Mouse (Mus musculus): ENCODE measurements around the gene 4930432M17Rik. TPM values are rescaled to one million over a fixed set of nuclear protein-coding genes. Genes with fewer than 3 reads are reported as not detected.

4930432M17Rik gene
- total RNA-seq, 2 experiments from 2014 or later = not detected

DNA sequence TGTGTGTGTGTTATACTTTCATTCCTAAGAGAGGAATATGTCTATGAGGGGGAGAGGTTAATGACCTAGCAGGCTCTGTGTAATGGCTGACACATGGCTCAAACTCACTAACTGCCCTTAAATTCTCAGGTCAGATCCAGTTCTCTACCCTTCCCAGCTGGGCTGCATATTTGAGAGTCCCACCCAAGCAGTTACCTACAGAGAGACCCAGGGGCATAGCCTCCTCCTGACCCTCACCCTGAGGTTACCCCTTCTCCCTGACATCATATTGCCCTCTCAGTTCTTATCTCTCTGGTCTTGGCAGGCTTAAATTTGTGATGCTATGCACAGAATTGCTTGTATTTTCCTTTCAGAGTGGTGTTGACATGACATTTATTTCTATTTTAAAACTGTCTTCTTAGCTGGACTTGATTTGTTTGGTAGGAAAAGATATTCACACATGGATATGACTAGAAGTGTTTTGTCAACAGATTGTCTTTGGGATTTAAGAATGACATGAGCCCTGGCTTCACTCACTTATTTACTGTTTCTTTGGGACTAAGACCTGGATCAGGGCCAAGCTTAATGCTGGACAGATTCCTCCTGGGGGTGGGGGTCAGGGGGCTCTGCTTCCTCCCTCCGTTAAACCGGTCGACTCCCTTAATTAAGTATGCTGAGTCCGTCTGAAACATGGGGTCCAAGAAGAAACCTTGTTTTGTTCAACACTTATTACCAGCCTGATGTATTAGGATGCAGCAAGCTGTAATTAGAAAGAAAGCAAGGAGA, 7.7 kb upstream of the 4930432M17Rik start:
- ATAC-seq (replicated peaks; ENCODE audit: low FRiP score, poor library complexity, severe bottlenecking) = no peak

DNA sequence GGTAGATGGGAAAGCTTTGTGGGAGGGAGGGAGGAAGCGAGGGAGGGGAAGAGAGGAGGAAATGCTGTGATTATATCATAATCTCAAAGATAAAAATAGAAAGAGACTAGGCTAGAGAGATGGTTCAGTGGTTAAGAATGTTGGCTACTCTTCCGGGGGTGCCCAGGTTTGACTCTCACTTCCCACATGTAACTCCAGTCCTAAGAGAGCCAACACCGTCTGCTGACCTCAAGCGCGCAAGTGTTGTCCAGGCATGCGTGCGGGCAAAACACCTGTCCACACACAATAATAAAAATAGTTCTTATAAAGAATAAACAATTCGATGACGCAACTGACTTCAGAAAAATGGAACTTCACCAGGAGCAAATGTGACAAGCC, 7.1 kb upstream of the 4930432M17Rik start:
- no peak for ATAC-seq (replicated peaks; ENCODE audit: low FRiP score, poor library complexity, severe bottlenecking)

DNA sequence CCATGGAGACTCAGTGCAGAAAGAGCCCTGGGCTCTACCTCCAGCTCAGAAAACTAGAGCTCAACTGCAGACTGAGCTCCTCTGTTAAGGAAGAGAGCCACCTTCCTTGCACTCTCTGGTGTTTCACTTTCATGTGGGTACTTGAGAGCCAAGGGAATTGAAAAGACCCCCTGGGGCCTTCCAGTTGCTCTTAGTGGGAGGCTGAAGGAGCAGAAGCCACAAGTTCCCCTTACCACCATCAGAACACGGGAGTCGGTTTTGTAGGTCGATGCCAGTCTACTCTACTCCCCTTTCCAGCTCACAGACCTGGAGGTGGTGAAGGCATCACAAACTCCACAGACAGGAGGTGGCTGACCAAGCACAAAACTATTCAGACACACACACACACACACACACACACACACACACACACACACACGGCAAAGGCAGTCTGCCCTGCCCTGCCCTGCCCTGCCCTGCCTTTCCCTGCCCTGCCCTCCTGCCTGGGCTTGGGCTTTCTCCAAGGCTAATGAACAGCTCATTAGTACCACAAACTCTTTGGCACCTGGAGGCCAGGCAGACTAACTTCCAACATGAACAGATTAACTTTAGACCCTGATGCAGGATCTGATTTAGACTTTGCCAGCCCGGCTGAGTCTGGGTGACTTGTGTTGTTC, 1.7 kb downstream of the 4930432M17Rik start:
- no peak for ATAC-seq (replicated peaks; ENCODE audit: low FRiP score, poor library complexity, severe bottlenecking)

DNA sequence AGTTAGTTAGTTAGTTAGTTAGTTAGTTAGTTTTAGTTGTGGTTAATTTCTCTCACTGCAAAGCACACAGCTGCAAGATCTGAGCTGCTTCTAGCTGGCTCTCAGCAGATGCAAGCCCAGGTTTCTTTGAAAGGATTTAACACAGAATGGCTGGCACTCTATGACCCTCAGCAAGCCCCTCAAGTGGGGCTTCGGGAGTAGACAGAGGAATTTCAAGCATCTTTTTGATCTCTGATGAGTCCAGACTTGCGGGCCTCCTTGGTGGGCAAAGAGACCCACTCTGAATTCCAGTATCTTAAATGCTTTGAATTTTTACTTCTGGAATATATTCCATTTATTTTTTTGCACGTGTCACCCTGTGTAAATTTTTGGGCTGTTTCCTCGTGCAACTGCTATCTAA, 8.4 kb downstream of the 4930432M17Rik start:
- no peak for ATAC-seq (replicated peaks; ENCODE audit: low FRiP score, poor library complexity, severe bottlenecking)

- ATAC-seq (replicated peaks; ENCODE audit: low FRiP score, poor library complexity, severe bottlenecking) = no peak
Observed at GRCm38 (mm10) chr3:121679443-121679842, 8.9 kb downstream of the 4930432M17Rik start.

DNA sequence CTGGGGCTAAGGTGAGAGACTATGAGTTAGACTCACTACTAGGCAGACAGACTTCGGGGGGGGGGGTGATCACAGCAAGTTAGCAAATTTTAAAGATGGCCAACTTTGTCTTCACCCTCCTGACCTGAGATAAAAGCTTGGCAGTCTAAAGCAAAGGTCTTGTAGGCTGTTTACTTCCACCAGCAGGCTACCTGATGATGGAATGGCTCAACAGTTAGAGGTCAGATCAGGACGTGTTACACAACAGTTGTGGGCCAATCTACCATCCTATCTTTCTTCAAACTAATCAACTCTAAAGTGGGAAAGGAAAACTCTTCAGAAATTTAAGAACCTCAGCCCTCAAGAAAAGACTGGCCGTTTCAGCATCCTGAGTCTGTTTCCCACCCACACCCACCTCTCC, 9.6 kb downstream of the 4930432M17Rik start:
- no peak for ATAC-seq (replicated peaks; ENCODE audit: low FRiP score, poor library complexity, severe bottlenecking)

DNA sequence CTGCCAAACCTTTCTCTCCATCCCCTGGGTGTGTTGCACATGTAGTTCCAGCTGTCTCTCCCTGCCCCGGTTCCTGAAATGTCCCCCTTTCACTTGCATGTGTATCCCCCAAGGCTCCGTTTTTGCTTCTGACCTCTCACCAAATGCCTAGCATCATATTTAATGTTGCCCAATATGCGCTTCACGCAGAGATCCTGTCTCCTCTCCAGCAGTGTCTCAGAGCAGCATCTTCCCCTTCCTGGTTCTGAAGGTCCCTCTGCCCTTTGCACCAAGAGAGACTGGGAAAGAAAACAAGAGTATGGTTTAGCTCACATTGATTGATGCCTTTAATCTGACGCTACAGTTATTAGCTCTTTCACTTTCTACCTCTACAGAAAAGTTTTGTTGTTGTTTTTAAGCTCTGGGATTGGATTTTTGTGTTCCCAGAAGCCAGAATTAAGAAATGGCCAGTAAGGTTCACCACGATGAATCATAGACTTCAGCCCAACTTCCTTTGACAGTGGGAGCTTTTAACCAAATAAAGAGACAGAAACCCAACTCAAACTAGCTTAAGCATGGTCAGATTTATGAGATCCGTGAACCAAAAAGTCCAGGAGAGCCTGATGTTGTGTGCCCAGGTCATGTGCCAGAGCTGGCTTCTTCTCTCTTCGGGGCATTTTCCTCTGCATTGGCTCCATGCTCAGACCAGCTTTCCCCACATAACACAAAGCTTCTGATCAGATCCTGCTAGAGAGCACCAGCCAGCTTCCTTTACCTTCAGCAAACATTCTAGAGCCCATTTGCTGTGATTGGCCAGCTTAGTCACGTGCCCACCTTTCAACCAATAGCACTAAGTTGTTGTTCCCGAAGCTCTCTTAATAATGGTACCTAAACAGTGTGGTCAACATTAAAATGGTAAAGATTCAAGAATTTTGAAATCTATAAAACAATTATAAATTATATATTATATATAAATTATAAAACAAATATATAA, 12.2 kb downstream of the 4930432M17Rik start:
- no peak for ATAC-seq (replicated peaks; ENCODE audit: low FRiP score, poor library complexity, severe bottlenecking)

GRCm38 (mm10) chr3:121684552-121684951, 14.0 kb downstream of the 4930432M17Rik start:
- ATAC-seq (replicated peaks; ENCODE audit: low FRiP score, poor library complexity, severe bottlenecking) = no peak

DNA sequence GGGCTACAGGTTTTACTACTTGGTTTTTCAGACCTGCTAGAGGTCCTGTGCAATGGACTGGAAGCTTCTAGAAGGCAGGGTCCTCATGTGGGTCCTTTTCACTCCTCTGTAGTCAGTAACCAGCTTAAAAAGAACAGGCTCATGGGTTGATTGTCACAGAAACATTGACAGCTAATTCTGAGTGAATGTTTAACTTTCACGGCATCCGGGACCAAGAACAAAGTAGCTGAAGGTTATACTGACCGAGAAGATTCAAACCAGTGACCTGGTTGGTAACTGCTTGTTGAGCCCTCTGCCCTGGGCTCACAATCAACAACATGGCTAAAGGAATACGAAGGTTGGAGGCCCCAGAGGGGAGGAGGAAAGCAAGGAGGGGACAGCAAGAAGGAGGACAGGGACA, 14.4 kb downstream of the 4930432M17Rik start:
- ATAC-seq (replicated peaks; ENCODE audit: low FRiP score, poor library complexity, severe bottlenecking) = no peak

DNA sequence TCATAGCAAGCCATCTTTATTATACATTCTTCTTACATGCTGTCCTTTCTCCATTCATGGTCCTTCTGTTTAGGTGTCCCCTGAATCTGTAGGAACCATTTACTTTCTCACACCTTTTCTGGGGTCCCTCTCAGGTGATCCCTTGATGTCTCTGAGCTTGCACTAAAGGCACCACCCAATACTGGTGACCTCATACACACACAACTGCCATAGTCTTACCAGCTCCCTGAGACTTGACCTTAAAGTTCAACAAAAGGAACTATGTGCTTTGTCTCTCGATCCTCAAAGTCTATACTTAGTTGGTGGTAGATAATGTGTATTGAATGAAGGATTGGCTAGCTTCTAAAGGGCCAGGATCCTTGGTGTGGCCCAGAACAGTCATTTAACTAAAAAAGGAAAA, 15.4 kb downstream of the 4930432M17Rik start:
- no peak for ATAC-seq (replicated peaks; ENCODE audit: low FRiP score, poor library complexity, severe bottlenecking)

GRCm38 (mm10) chr3:121686408-121686911, 15.9 kb downstream of the 4930432M17Rik start:
- no peak for ATAC-seq (replicated peaks; ENCODE audit: low FRiP score, poor library complexity, severe bottlenecking)

DNA sequence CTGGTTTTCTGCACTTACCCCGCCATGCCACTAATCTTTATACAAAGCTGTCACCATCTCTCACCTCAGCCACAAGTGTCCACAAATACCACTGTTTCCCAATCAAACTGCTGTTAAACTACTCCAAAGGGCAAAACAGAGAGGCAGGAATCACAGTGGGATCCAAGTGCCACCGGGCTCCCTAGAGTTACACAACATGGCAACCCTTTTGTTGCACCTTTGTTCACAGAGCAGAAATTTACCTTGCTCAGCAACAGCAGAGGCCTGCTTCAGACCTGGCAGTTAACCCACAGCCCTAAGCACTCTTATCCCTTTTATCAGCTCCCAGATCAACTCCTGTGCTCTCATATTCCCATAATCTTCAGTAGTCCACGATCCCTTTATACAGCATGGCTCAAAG, 17.2 kb downstream of the 4930432M17Rik start:
- ATAC-seq (replicated peaks; ENCODE audit: low FRiP score, poor library complexity, severe bottlenecking) = no peak

- ATAC-seq (replicated peaks; ENCODE audit: low FRiP score, poor library complexity, severe bottlenecking) = no peak
Observed at GRCm38 (mm10) chr3:121689029-121689428, 18.5 kb downstream of the 4930432M17Rik start.

DNA sequence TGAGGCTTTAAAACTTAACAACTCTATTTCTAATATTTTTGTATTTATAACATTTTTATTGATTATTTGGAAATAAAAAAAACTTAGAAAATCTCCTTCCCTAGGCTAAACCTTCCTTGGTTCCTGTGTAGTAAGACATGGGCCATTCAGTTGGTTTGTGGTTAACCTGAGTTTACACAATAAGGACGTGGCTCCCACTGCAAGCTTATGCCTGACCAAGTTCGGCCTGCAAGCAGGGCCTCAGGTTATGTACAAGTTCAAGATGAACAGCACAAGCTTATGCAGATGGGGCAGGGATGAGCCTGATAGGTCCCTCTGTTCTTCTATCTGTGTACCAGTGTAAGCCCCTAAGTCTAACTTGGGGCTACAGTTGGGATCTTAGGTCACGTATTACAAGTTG, 19.1 kb downstream of the 4930432M17Rik start:
- no peak for ATAC-seq (replicated peaks; ENCODE audit: low FRiP score, poor library complexity, severe bottlenecking)

- ATAC-seq (replicated peaks; ENCODE audit: low FRiP score, poor library complexity, severe bottlenecking) = no peak
Observed at GRCm38 (mm10) chr3:121693001-121693730, 22.6 kb downstream of the 4930432M17Rik start.

DNA sequence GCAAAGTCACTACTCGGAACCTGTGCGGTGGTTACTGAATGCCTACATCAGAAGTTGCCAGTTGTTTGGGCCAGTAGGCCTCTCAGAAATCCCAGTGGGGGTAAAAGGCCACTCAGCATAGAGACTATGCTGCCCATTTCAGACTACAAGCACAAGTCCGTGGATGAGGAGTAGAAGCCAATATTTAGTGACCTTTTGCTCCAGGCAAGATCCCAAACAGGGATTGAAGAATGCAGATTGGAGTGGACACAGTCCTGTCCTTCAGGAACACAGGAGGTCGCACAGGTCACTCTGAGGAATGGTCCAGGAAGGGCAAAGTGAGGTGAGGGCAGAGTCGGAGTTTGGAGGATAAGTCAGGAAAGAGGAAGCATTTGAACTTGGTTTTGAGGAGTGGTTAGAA, 23.2 kb downstream of the 4930432M17Rik start:
- no peak for ATAC-seq (replicated peaks; ENCODE audit: low FRiP score, poor library complexity, severe bottlenecking)

GRCm38 (mm10) chr3:121697169-121697568, 26.6 kb downstream of the 4930432M17Rik start:
- no peak for ATAC-seq (replicated peaks; ENCODE audit: low FRiP score, poor library complexity, severe bottlenecking)

DNA sequence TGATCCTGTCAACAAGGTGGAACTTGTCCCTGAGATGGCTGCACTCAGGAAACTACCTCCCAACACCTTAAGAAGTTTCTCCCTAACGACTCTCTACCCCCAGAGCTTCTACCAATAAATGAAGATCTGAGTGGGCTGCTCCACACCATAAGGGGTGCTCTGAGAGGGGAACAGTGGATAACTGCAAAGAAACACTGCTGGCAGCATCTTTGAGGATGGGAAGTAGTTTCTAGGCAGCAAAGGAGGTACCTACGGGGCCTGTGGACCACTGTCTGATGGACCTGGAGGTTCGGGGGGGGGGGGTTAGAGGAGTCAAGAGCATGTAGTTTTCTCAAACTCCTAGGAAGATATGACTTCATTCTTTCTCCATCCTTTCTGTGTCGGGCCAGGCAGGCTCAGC, 28.8 kb downstream of the 4930432M17Rik start:
- ATAC-seq (replicated peaks; ENCODE audit: low FRiP score, poor library complexity, severe bottlenecking) = no peak

- no peak for ATAC-seq (replicated peaks; ENCODE audit: low FRiP score, poor library complexity, severe bottlenecking)
Observed at GRCm38 (mm10) chr3:121699849-121700248, 29.3 kb downstream of the 4930432M17Rik start.

All from erythroid progenitor cell, adult 5-6 weeks (primary cell).